Mouse (Mus musculus) neural tube, embryonic 13.5 days (tissue): ENCODE measurements around the gene Mex3a. TPM values are rescaled to one million over a fixed set of nuclear protein-coding genes. Genes with fewer than 3 reads are reported as not detected.

ENCODE experiments used
- ATAC-seq: fragments of 200-750 bp; cut with Nextera tagmentation; 2 replicates; pipeline ENCODE4 v1.8.0; 2017; ENCODE audit warnings: low read depth, mild to moderate bottlenecking, moderate TSS enrichment, moderate library complexity
- H3K27ac ChIP-seq: fragments of 300-500 bp; sonication (generic); replicated peaks from 2 replicates; pipeline ENCODE4 v1.5.1; 2015; ENCODE audit warnings: moderate library complexity, mild to moderate bottlenecking, inconsistent platforms
- H3K27me3 ChIP-seq: fragments of 300-500 bp; sonication (generic); 2 replicates; pipeline ENCODE4 v1.6.1; 2015; ENCODE audit warnings: mild to moderate bottlenecking, inconsistent platforms
- H3K36me3 ChIP-seq: fragments of 300-500 bp; sonication (generic); 2 replicates; pipeline ENCODE4 v1.6.1; 2015; ENCODE audit warnings: mild to moderate bottlenecking, inconsistent platforms
- H3K4me1 ChIP-seq: fragments of 300-500 bp; sonication (generic); replicated peaks from 2 replicates; pipeline ENCODE4 v1.6.1; 2015; ENCODE audit warnings: inconsistent platforms
- H3K4me2 ChIP-seq: fragments of 300-500 bp; sonication (generic); 2 replicates; pipeline ENCODE4 v1.6.1; 2015; ENCODE audit warnings: inconsistent platforms, mild to moderate bottlenecking, moderate library complexity
- H3K4me3 ChIP-seq: fragments of 300-500 bp; sonication (generic); 2 replicates; pipeline ENCODE4 v1.5.1; 2015; ENCODE audit warnings: mild to moderate bottlenecking, inconsistent platforms
- H3K9ac ChIP-seq: fragments of 300-500 bp; sonication (generic); 2 replicates; pipeline ENCODE4 v1.6.1; 2015; ENCODE audit warnings: moderate library complexity, mild to moderate bottlenecking, inconsistent platforms
- H3K9me3 ChIP-seq: fragments of 300-500 bp; sonication (generic); 2 replicates; pipeline ENCODE4 v1.6.1; 2016; ENCODE audit warnings: inconsistent platforms
- whole genome bisulfite sequencing: fragments of 180-500 bp; shearing (Covaris S2); methylation state at CpG from one replicate; pipeline ENCODE4 v1.1.7; 2015; 5-methylcytosine and 5-hydroxymethylcytosine counted together
- polyA plus RNA-seq: library from polyadenylated mRNA; unstranded; fragments of >200 nt; fragmentation: Nextera tagmentation; extraction: Ambion mirVana; gene quantifications from 2 replicates; pipeline ENCODE4 v1.2.1, GENCODE M21; 2015

Gene Mex3a
- polyA plus RNA-seq, 1 experiment from 2014 or later, result 33.7 TPM

- H3K4me1 ChIP-seq, result peaks cover 70% of the 10 kb centered on the region
- peak; percentile 83 for ATAC-seq
- peak overlapping the region; percentile 100 for H3K9ac ChIP-seq
- H3K36me3 ChIP-seq, result peaks cover 18% of the 10 kb centered on the region
- H3K27ac ChIP-seq, result peak overlapping the region; percentile 99
- peak overlapping the region; percentile 63 for H3K4me3 ChIP-seq
- no peaks in the 10 kb centered on the region for H3K9me3 ChIP-seq
- under 1% methylated on average over 53 of the region's 63 CpGs for WGBS
- H3K27me3 ChIP-seq, result no peaks in the 10 kb centered on the region
- peak overlapping the region; percentile 99 for H3K4me2 ChIP-seq
Measured at GRCm38 (mm10) chr3:88531348-88532298, 572 bp upstream of the Mex3a start.

GRCm38 (mm10) chr3:88532689-88533511 is 705 bp downstream of the Mex3a start:
- peak; percentile 12 for ATAC-seq
- H3K4me2 ChIP-seq, result peak overlapping the region; percentile 99
- H3K9ac ChIP-seq, result peak overlapping the region; percentile 100
- H3K36me3 ChIP-seq, result peaks cover 31% of the 10 kb centered on the region
- peak overlapping the region; percentile 63 for H3K4me3 ChIP-seq
- H3K4me1 ChIP-seq, result peaks cover 70% of the 10 kb centered on the region
- WGBS, result under 1% methylated on average over 39 of the region's 40 CpGs
- H3K27ac ChIP-seq, result peak overlapping the region; percentile 99
- H3K27me3 ChIP-seq, result no peaks in the 10 kb centered on the region
- no peaks in the 10 kb centered on the region for H3K9me3 ChIP-seq

DNA sequence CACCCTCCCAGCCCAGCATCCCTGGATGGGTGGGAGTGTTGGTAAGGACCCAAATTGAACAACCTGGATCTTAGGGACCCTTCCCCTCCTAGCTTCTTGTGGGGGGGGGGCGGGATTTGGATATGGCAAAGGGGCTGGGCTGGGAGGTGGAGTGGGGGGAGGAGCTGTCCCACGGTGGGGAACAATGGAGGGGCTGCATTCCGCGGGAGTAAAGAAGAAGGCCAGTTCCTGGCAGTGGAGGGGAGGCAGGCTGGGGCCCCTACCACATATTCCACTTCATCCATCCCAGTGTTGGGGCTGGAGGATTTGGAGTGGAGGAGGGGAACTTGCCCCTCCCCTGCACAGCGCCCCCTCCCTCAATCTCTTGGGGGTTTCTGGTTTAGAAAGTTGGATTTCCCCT is 1.5 kb downstream of the Mex3a start:
- H3K4me1 ChIP-seq, result peaks cover 70% of the 10 kb centered on the region
- no peak for ATAC-seq
- 1% methylated on average over 5 of the region's 5 CpGs for WGBS

DNA sequence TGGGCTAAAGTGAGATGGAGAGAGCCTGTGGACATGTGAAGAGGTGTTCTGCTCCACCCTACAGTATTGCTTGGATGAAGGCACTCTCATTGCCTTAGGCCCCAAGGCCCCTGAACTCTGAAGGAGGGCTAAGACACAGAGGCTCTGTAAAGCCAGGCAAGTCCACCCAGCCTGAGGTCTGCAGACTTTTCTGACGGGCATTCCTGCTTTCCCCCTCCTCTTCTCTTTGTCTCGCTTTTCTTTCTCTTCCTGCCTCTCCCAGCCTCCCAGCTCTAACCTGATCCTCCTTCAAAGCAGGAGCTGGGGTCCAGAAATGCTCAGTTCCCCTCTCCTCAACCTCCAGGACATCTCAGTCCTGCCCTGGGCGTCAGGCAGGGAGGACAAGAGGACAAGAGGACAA is 2.8 kb downstream of the Mex3a start:
- Histone ChIP-seq H3K36me3 (peaks cover 47% of the 10 kb centered on the region), H3K27me3 (no peaks in the 10 kb centered on the region), H3K27ac (peak overlapping the region; percentile 99), H3K9me3 (no peaks in the 10 kb centered on the region), H3K9ac (peak overlapping the region; percentile 100), H3K4me1 (peaks cover 67% of the 10 kb centered on the region), H3K4me2 (peak overlapping the region; percentile 99), H3K4me3 (peak overlapping the region; percentile 63)
- no peak for ATAC-seq
- WGBS, result 9% methylated on average over 3 of the region's 3 CpGs

More for the DNA sequence above, 1.5 kb downstream of the Mex3a start:
- no peaks in the 10 kb centered on the region for H3K9me3 ChIP-seq
- H3K9ac ChIP-seq, result peak overlapping the region; percentile 100
- H3K4me3 ChIP-seq, result peak overlapping the region; percentile 63
- peak overlapping the region; percentile 99 for H3K27ac ChIP-seq
- H3K36me3 ChIP-seq, result peaks cover 39% of the 10 kb centered on the region
- H3K27me3 ChIP-seq, result no peaks in the 10 kb centered on the region
- peak overlapping the region; percentile 99 for H3K4me2 ChIP-seq

GRCm38 (mm10) chr3:88535527-88535926 is 3.3 kb downstream of the Mex3a start:
- no peaks in the 10 kb centered on the region for H3K27me3 ChIP-seq
- 39% methylated on average over 4 of the region's 4 CpGs for WGBS
- peak overlapping the region; percentile 63 for H3K4me3 ChIP-seq
- H3K36me3 ChIP-seq, result peaks cover 52% of the 10 kb centered on the region
- H3K4me1 ChIP-seq, result peaks cover 67% of the 10 kb centered on the region
- H3K9ac ChIP-seq, result peak overlapping the region; percentile 100
- H3K9me3 ChIP-seq, result no peaks in the 10 kb centered on the region
- H3K4me2 ChIP-seq, result peak overlapping the region; percentile 99
- peak overlapping the region; percentile 99; the same call in 1 of the 2 replicates for H3K27ac ChIP-seq
- ATAC-seq, result no peak

DNA sequence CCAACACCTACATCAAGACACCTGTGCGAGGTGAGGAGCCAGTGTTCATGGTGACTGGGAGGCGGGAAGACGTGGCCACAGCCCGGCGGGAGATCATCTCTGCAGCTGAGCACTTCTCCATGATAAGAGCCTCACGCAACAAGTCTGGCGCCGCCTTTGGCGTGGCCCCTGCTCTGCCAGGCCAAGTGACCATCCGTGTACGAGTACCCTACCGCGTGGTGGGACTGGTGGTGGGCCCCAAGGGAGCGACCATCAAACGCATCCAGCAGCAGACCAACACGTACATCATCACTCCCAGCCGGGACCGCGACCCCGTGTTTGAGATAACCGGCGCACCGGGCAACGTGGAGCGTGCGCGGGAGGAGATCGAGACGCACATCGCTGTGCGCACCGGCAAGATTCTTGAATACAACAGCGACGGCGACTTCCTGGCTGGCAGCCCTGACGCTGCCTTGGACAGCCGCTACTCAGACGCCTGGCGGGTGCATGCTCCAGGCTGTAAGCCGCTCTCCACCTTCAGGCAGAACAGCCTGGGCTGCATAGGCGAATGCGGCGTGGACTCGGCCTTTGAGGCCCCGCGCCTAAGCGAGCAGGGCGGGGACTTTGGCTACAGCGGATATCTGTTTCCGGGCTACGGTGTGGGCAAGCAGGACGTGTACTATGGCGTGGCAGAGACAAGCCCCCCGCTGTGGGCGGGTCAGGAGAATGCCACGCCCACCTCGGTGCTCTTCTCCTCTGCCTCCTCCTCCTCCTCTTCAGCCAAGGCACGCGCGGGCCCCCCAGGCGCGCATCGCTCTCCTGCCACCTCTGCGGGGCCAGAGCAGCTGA is 4.1 kb downstream of the Mex3a start:
- Histone ChIP-seq H3K9me3 (no peaks in the 10 kb centered on the region), H3K36me3 (peaks cover 60% of the 10 kb centered on the region), H3K9ac (peak overlapping the region; percentile 100), H3K4me3 (peak overlapping the region; percentile 63), H3K27me3 (no peaks in the 10 kb centered on the region), H3K4me1 (peaks cover 74% of the 10 kb centered on the region), H3K27ac (peak overlapping the region; percentile 99; the same call in 1 of the 2 replicates), H3K4me2 (peak overlapping the region; percentile 99)
- 9% methylated on average over 64 of the region's 64 CpGs for WGBS
- ATAC-seq, result no peak

DNA sequence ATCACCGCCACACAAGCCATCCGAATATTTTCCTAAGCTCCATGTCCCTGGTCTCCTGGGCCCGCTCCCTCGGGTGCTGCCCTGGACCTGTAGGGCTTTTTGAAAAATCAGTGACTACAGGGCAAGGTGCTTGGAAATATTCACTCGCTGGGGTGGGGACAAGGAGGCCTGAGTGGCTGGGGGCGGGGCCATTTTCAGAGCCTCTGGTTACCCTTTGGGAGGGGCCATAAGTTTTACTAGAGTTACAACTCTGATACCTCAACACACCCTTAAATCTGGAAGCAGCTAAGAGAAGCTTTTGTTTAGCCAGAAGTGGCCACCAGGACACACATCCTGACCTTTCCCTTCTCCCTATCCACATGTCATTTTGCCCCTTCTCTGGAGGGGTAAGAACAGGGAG is 5.0 kb downstream of the Mex3a start:
- H3K9me3 ChIP-seq, result no peaks in the 10 kb centered on the region
- H3K36me3 ChIP-seq, result peaks cover 62% of the 10 kb centered on the region
- peak overlapping the region; percentile 100 for H3K9ac ChIP-seq
- peak overlapping the region; percentile 99; the same call in 1 of the 2 replicates for H3K27ac ChIP-seq
- 67% methylated on average over 6 of the region's 6 CpGs for WGBS
- H3K4me3 ChIP-seq, result peak overlapping the region; percentile 63
- H3K4me2 ChIP-seq, result peak overlapping the region; percentile 99
- ATAC-seq, result no peak
- H3K4me1 ChIP-seq, result peaks cover 82% of the 10 kb centered on the region
- no peaks in the 10 kb centered on the region for H3K27me3 ChIP-seq

GRCm38 (mm10) chr3:88538271-88539145 is 6.3 kb downstream of the Mex3a start:
- Histone ChIP-seq H3K27ac (peak overlapping the region; percentile 73), H3K4me1 (peaks cover 86% of the 10 kb centered on the region), H3K9ac (peak overlapping the region; percentile 49), H3K27me3 (no peaks in the 10 kb centered on the region), H3K4me3 (peak overlapping the region; percentile 14; the same call in 1 of the 2 replicates), H3K9me3 (no peaks in the 10 kb centered on the region), H3K4me2 (peak overlapping the region; percentile 34), H3K36me3 (peaks cover 62% of the 10 kb centered on the region)
- WGBS, result 31% methylated on average over 9 of the region's 9 CpGs
- ATAC-seq, result no peak

GRCm38 (mm10) chr3:88539397-88539796 is 7.2 kb downstream of the Mex3a start:
- H3K9ac ChIP-seq, result 0 out of 2 replicates have a peak overlapping the region, but pooled peaks have one; percentile 34
- 9% methylated on average over 3 of the region's 3 CpGs for WGBS
- H3K27me3 ChIP-seq, result no peaks in the 10 kb centered on the region
- H3K4me3 ChIP-seq, result no peak overlapping the region
- H3K27ac ChIP-seq, result peak overlapping the region; percentile 52
- ATAC-seq, result no peak
- H3K36me3 ChIP-seq, result peaks cover 62% of the 10 kb centered on the region
- peaks cover 78% of the 10 kb centered on the region for H3K4me1 ChIP-seq
- peak overlapping the region; percentile 14; the same call in 1 of the 2 replicates for H3K4me2 ChIP-seq
- no peaks in the 10 kb centered on the region for H3K9me3 ChIP-seq

DNA sequence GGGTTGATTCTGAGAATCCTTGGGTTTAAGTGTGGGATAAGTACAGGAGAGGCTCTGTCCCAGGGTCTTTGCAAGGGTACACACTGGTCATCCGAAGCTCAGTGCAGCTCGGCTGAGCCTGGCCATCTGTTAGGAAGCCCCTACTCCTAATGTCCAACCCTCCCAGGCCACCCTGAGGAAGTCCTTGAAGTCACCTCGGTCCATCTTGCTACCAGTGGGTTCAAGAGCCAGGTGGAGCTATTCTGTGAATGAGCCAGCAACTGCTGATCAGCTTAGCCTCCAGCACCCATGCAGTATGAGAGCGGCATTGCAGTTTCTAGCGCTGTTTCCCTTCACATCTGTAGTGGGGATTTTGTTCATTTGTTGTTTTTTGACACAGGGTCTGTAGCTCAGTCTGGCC is 7.9 kb downstream of the Mex3a start:
- ATAC-seq, result no peak
- Histone ChIP-seq H3K36me3 (peaks cover 58% of the 10 kb centered on the region), H3K27me3 (no peaks in the 10 kb centered on the region), H3K9me3 (no peaks in the 10 kb centered on the region), H3K9ac (no peak overlapping the region), H3K4me1 (peaks cover 71% of the 10 kb centered on the region), H3K4me3 (no peak overlapping the region), H3K4me2 (no peak overlapping the region), H3K27ac (peak overlapping the region; percentile 56)
- 59% methylated on average over 5 of the region's 5 CpGs for WGBS
